Mouse (Mus musculus): ENCODE results near the gene Wdr66. TPM values are rescaled to one million over a fixed set of nuclear protein-coding genes. Genes with fewer than 3 reads are reported as not detected.

The Wdr66 gene
- polyA plus RNA-seq, 1 experiment from 2014 or later = 0.80 TPM

DNA sequence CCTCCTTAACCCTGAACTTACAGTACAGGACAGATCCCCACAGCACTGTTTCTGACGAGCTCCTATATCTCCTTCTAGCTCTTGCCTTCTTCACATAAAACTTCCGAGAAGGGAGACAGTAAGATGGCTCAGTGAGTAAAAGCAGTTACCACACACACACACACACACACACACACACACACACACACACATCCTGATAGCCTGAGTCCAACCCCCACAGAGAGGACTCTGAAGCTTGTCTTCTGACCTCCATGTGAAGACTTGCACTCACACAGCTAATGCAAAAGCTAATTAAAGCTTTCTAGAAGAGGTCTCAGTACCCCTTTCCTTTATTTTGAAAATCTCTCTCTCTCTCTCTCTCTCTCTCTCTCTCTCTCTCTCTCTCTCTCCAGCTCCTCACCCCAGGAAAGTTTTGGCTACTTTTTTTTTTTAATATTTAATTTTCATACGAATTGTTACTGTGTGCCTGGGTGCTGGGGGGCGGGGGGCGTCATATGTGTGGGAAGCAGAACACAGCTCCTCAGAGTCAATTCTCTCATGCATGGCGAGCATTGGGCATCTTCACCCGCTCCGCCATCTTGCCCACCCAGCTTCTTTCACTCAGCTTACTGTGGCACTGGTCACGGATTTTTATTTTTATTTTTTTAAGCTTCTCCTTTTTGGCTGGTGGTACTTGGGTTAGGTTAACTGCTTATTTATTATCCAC lies 24.9 kb downstream of the Wdr66 start:
- Histone ChIP-seq H3K9me3 (no peaks in the 10 kb centered on the region), H3K4me3 (no peak overlapping the region), H3K4me1 (replicated peaks) (peaks cover 24% of the 10 kb centered on the region), H3K4me2 (0 out of 2 replicates have a peak overlapping the region, but pooled peaks have one; percentile 5), H3K36me3 (no peaks in the 10 kb centered on the region), H3K27ac (replicated peaks) (peak overlapping the region; percentile 54), H3K9ac (no peak overlapping the region), H3K27me3 (no peaks in the 10 kb centered on the region)
- WGBS = 60% methylated on average over 9 of the region's 9 CpGs
- ATAC-seq (ENCODE audit: low FRiP score, low read depth) = peak; percentile 45

DNA sequence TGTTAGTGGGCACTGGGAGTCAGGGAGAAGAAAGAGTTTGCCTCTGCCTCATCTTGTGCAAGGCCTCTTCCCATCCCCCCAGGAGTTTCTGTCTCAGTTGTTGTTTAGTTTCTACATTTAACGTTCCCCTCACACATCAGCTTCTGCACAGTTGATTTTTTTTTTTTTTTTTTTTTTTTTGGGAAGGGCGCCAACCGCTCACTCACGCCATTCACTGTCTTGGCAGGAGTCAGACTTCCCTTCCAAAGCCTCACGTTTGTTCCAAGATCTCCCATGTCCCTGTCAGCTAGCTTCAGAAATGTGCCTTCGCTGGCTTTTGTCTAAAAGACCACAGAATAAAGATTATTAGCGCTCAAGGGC lies 25.4 kb downstream of the Wdr66 start:
- 25% methylated on average over 7 of the region's 7 CpGs for WGBS
- no peaks in the 10 kb centered on the region for H3K9me3 ChIP-seq
- peak; percentile 48 for ATAC-seq (ENCODE audit: low FRiP score, low read depth)

DNA sequence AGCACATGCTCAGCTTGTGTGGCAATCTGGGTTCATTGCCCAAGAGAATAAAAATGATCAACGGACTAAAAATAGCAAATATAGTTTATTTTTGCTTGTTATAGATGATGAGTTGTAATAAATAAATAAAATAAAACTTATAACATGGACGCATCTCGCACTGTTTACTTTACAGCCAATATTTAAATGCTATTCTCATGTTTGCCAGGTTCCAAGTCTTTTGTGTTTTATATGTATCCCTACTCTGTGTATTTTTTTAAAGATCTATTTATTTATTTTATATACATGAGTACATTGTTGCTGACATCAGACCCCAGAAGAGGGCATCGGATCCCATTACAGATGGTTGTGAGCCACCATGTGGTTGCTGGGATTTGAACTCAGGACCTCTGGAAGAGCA lies 25.8 kb downstream of the Wdr66 start:
- Histone ChIP-seq H3K4me3 (no peak overlapping the region), H3K27ac (replicated peaks) (peak overlapping the region; percentile 53; the same call in 1 of the 2 replicates), H3K4me2 (no peak overlapping the region), H3K27me3 (no peaks in the 10 kb centered on the region), H3K36me3 (no peaks in the 10 kb centered on the region), H3K9ac (no peak overlapping the region), H3K9me3 (no peaks in the 10 kb centered on the region), H3K4me1 (replicated peaks) (peaks cover 24% of the 10 kb centered on the region)
- no peak for ATAC-seq (ENCODE audit: low FRiP score, low read depth)
- 65% methylated on average over 4 of the region's 4 CpGs for WGBS

More for the DNA sequence above, 25.4 kb downstream of the Wdr66 start:
- Histone ChIP-seq H3K36me3 (no peaks in the 10 kb centered on the region), H3K4me2 (no peak overlapping the region), H3K4me1 (replicated peaks) (peaks cover 24% of the 10 kb centered on the region), H3K4me3 (no peak overlapping the region), H3K27ac (replicated peaks) (peak overlapping the region; percentile 54), H3K9ac (no peak overlapping the region), H3K27me3 (no peaks in the 10 kb centered on the region)

DNA sequence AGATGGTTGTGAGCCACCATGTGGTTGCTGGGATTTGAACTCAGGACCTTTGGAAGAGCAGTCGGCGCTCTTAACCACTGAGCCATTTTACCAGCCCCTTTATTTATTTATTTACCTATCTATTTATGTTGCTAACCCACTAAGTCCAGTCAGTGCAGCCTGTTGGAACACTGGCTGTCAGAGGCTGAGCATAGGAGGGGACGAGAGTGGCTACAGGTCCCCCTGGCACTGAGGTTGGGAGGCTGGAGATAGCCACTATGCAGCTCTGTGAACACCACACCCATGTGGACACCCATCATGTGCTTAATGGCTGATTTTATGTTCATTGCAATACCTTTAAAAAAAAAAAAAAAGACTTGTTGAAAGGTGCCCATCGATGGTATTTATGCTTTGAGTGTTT lies 27.3 kb downstream of the Wdr66 start:
- Histone ChIP-seq H3K9me3 (no peaks in the 10 kb centered on the region), H3K4me2 (no peak overlapping the region), H3K9ac (no peak overlapping the region), H3K36me3 (no peaks in the 10 kb centered on the region), H3K27ac (replicated peaks) (no peak overlapping the region), H3K4me1 (replicated peaks) (peaks cover 24% of the 10 kb centered on the region), H3K4me3 (no peak overlapping the region), H3K27me3 (no peaks in the 10 kb centered on the region)
- no peak for ATAC-seq (ENCODE audit: low FRiP score, low read depth)
- 90% methylated on average over 4 of the region's 4 CpGs for WGBS

DNA sequence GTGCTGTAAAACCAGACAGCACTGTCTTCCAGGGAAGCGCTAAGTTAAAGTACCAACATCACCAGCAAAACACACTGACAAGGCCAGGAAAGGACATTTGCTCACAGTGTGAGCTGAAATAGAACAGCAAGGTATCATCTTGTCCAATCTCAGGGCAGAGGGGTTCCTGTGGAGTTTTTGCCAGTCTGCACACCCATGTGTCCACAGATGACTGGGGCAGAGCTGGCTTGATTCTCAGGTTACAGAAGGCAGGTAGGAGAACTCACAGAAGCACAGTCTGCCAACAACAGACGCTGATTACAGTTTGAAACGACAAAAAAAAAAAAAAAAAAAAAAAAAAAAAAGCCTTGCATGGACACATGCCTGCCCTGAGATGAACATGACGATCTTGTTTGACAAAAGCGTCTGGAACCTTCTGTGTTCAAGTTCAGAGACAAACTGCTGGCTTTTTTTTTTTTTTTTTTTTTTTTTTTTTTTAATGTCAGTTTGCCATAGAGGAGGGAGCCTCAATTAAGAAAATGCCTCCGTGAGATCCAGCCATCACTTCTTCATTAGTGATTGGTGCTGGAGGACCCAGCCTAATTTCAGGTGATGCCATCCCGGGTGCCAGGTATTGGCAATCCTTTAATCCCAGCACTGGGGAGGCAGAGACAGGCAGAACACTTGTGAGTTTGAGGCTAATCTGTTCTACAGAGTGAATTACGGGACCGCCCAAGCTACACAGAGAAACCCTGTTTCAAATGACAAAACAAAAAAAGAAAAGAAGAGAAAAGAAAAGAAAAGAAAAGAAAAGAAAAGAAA lies 29.6 kb downstream of the Wdr66 start:
- peaks cover 10% of the 10 kb centered on the region; the same call in 1 of the 2 replicates for H3K4me1 ChIP-seq (replicated peaks)
- no peak overlapping the region for H3K4me2 ChIP-seq
- no peaks in the 10 kb centered on the region for H3K27me3 ChIP-seq
- H3K9ac ChIP-seq = no peak overlapping the region
- no peak overlapping the region for H3K4me3 ChIP-seq
- no peaks in the 10 kb centered on the region for H3K36me3 ChIP-seq
- H3K27ac ChIP-seq (replicated peaks) = no peak overlapping the region
- WGBS = 78% methylated on average over 9 of the region's 9 CpGs
- ATAC-seq (ENCODE audit: low FRiP score, low read depth) = no peak
- no peaks in the 10 kb centered on the region for H3K9me3 ChIP-seq

DNA sequence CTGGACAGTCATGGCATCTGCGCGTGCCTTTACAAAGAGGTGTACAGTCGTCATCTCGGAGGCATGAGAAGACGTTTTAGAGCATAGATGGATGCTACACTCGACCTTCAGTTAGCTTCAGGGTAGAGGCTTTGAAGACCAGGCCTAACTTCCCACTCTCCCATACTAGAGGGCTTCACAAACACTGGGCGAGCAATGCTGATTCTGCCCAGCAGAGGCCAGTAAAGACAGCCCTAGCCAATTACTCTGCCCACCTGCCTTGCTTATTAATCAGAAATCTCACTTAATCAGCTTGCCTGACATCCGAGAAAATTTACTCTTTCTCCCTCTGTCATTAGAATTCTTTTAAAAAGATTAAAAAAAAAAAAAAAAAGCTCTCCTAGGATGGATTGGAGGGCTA lies 33.3 kb downstream of the Wdr66 start:
- 42% methylated on average over 8 of the region's 8 CpGs for WGBS
- H3K27me3 ChIP-seq = no peaks in the 10 kb centered on the region
- H3K4me1 ChIP-seq (replicated peaks) = no peaks in the 10 kb centered on the region
- no peak overlapping the region for H3K4me3 ChIP-seq
- no peak overlapping the region for H3K9ac ChIP-seq
- H3K36me3 ChIP-seq = no peaks in the 10 kb centered on the region
- ATAC-seq (ENCODE audit: low FRiP score, low read depth) = peak; percentile 65; the same call in 1 of the 2 replicates
- H3K4me2 ChIP-seq = no peak overlapping the region
- H3K9me3 ChIP-seq = no peaks in the 10 kb centered on the region; the same call in 1 of the 2 replicates
- H3K27ac ChIP-seq (replicated peaks) = no peak overlapping the region

DNA sequence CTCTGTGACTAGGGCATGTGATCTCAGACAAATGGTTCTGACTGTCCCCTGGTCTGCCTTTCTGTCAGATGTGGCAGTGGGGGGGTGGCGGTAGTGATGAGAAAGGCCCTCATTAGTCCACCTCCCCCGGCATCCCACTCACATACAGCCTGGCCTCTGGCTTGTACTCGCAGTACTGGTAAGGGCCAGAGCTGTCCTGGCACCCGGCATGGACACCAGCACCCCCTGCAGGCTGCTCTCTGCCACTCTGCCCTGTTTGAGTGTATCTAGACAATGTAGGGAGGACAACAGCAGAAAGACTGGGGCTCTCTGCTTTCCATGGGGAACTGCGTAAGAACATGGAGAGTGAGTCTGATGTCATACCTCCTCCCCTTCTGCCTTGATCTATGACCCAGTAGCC lies 36.2 kb downstream of the Wdr66 start:
- Histone ChIP-seq H3K27ac (replicated peaks) (no peak overlapping the region), H3K36me3 (no peaks in the 10 kb centered on the region), H3K4me2 (no peak overlapping the region), H3K4me3 (no peak overlapping the region), H3K4me1 (replicated peaks) (no peaks in the 10 kb centered on the region), H3K9ac (no peak overlapping the region), H3K9me3 (no peaks in the 10 kb centered on the region; the same call in 1 of the 2 replicates), H3K27me3 (no peaks in the 10 kb centered on the region)
- 83% methylated on average over 5 of the region's 5 CpGs for WGBS
- ATAC-seq (ENCODE audit: low FRiP score, low read depth) = no peak

DNA sequence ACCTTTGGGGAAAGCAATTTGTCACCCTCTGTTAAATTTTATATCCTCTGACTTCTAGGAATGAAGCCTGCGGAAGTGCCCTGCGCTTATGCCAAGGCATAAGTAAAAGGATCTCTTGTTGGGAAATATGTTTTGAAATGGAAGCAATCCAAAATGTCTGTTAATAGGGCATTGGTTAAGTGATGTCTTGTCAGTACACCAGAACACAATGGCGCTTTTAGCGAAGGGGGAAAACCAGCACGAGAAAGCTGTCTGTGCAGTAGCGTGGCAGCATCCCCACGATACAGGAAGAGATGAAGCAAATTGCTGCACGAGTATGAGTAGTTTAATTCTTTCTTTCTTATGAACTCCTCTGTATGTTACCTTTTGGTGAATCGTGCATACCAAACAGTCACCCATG lies 42.8 kb downstream of the Wdr66 start:
- Histone ChIP-seq H3K4me2 (no peak overlapping the region), H3K9ac (no peak overlapping the region), H3K4me1 (replicated peaks) (peaks cover 19% of the 10 kb centered on the region; the same call in 1 of the 2 replicates), H3K4me3 (no peak overlapping the region), H3K27ac (replicated peaks) (no peak overlapping the region), H3K27me3 (no peaks in the 10 kb centered on the region), H3K36me3 (no peaks in the 10 kb centered on the region), H3K9me3 (no peaks in the 10 kb centered on the region)
- no peak for ATAC-seq (ENCODE audit: low FRiP score, low read depth)
- 55% methylated on average over 9 of the region's 9 CpGs for WGBS

DNA sequence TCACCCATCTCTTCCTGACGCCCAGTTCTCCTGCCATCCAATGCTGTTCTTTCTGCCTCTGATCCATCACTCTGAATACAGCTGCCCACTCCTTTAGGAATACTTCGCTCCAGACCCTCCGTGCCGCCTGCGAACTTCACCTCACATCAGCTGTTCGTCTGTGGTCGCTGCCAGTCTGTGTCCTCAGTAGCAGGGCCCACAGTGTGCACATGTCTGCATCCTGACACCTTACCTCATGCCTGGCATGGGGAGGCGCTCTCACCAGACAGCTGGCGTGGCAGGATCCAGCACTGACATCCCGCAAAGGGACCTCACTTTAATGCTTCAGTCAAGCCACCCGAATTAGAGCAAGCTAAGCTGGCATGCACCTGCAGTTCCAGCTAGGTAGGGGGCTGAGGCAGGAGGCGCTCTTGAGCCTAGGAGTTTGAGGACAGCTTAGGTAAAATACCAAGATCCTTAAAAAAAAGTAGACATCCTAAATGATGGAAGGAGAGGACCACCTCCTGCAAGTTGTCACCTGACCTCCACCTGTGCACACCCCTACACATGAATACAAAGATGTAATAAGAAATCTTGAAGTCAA lies 44.4 kb downstream of the Wdr66 start:
- Histone ChIP-seq H3K9ac (no peak overlapping the region), H3K9me3 (no peaks in the 10 kb centered on the region), H3K27me3 (no peaks in the 10 kb centered on the region), H3K4me2 (no peak overlapping the region), H3K4me3 (no peak overlapping the region), H3K27ac (replicated peaks) (no peak overlapping the region), H3K4me1 (replicated peaks) (peaks cover 34% of the 10 kb centered on the region), H3K36me3 (no peaks in the 10 kb centered on the region)
- ATAC-seq (ENCODE audit: low FRiP score, low read depth) = no peak
- 61% methylated on average over 12 of the region's 12 CpGs for WGBS

DNA sequence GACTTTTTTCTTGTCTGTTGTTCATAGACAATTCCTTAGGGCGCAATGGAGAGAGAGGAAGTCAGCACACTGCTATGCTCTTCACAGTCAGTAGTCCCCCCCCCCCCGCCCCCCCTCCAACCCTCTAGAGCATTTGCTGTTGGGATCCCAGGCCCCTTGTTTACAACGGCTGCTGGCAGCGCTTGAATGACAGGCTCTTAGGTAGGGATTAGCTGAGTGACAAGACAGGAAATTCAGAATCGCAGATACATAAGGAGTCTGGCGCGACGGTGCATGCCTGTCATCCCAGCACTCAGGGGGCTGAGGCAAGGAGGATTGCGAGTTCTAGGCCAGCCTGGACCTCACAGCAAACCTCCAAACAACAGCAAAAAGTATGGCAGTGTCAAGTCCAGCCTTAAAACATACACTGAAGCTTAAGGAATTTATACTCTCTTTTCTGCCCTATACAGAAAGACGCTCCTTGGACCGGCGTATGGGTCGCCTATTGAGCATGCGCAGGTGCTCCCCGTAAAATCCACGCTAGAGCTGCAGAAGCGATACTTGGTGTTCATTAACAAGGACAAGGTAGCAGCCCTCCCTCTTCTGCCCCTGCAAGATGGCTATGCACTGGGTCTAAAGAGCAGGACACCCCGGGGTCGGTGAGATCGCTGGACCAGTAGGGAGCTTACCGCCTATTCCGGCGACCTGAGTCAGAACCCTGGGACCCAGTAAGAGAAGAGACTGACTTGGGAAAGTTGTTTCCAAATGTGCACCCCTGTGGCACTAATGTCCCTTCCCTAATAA lies 45.3 kb downstream of the Wdr66 start:
- Histone ChIP-seq H3K36me3 (no peaks in the 10 kb centered on the region), H3K4me2 (no peak overlapping the region), H3K9ac (no peak overlapping the region), H3K27ac (replicated peaks) (no peak overlapping the region), H3K9me3 (no peaks in the 10 kb centered on the region), H3K27me3 (no peaks in the 10 kb centered on the region), H3K4me3 (no peak overlapping the region), H3K4me1 (replicated peaks) (peaks cover 42% of the 10 kb centered on the region)
- WGBS = 64% methylated on average over 23 of the region's 23 CpGs
- ATAC-seq (ENCODE audit: low FRiP score, low read depth) = no peak

DNA sequence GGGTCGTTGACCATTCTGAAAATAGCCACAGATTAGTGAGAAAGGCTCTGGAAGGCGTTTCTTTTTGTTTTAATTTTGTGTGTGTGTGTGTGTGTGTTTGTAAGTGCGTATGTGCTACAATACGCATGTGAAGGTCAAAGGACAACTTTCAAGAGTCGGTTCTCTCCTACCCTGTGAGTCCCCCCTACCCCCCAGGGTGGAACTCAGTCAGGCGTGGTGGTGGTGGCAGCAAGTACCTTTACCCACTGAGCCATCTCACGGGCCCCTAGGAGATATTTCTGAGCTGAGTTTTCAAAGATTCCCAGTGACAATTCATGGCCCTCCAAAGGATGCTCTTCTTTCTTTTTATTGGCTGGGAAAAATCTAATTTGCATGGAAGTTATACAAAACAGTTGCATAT lies 45.9 kb downstream of the Wdr66 start:
- no peaks in the 10 kb centered on the region for H3K27me3 ChIP-seq
- peaks cover 47% of the 10 kb centered on the region for H3K4me1 ChIP-seq (replicated peaks)
- no peak overlapping the region for H3K9ac ChIP-seq
- H3K4me2 ChIP-seq = no peak overlapping the region
- H3K27ac ChIP-seq (replicated peaks) = no peak overlapping the region
- WGBS = 74% methylated on average over 7 of the region's 7 CpGs
- no peaks in the 10 kb centered on the region for H3K36me3 ChIP-seq
- no peak for ATAC-seq (ENCODE audit: low FRiP score, low read depth)
- no peak overlapping the region for H3K4me3 ChIP-seq
- no peaks in the 10 kb centered on the region for H3K9me3 ChIP-seq

All from hindbrain, embryonic 15.5 days (tissue).